Mouse (Mus musculus) midbrain, postnatal 0 days (tissue): ENCODE measurements around the gene Hcrtr2. TPM values are rescaled to one million over a fixed set of nuclear protein-coding genes. Genes with fewer than 3 reads are reported as not detected.
A peak's percentile ranks its signal among the peaks of the same experiment; 100 is the strongest.

Source experiments
- ATAC-seq: fragments of 200-750 bp; cut with Nextera tagmentation; 2 replicates; pipeline ENCODE4 v1.8.0; 2017; ENCODE audit warnings: moderate number of reproducible peaks, mild to moderate bottlenecking, moderate TSS enrichment, moderate library complexity; ENCODE audit not compliant: low FRiP score
- DNase-seq: peaks from one replicate; pipeline ENCODE4 v3.0.0-alpha.2; 2015; ENCODE audit warnings: low spot score
- H3K27ac ChIP-seq: fragments of 300-500 bp; sonication (generic); 2 replicates; pipeline ENCODE4 v1.5.1; 2014; ENCODE audit warnings: low read depth, mild to moderate bottlenecking, low read length, mixed read lengths
- H3K27me3 ChIP-seq: fragments of 300-500 bp; sonication (generic); 2 replicates; pipeline ENCODE4 v1.6.1; 2014; ENCODE audit warnings: low read length, control low read depth, mixed read lengths; ENCODE audit not compliant: insufficient read depth
- H3K36me3 ChIP-seq: fragments of 300-500 bp; sonication (generic); 2 replicates; pipeline ENCODE4 v1.6.1; 2014; ENCODE audit warnings: low read length, control low read depth, mixed read lengths; ENCODE audit not compliant: insufficient read depth
- H3K4me1 ChIP-seq: fragments of 300-500 bp; sonication (generic); 2 replicates; pipeline ENCODE4 v1.6.1; 2014; ENCODE audit warnings: mild to moderate bottlenecking, control low read depth, antibody characterized with exemption, low read length, mixed read lengths; ENCODE audit not compliant: insufficient read depth
- H3K4me2 ChIP-seq: fragments of 300-500 bp; sonication (generic); 2 replicates; pipeline ENCODE4 v1.6.1; 2014; ENCODE audit warnings: low read depth, mild to moderate bottlenecking, low read length, mixed read lengths; ENCODE audit not compliant: poor library complexity, severe bottlenecking
- H3K4me3 ChIP-seq: fragments of 300-500 bp; sonication (generic); 2 replicates; pipeline ENCODE4 v1.5.1; 2014; ENCODE audit warnings: low read depth, mild to moderate bottlenecking, low read length, moderate library complexity
- H3K9ac ChIP-seq: fragments of 300-500 bp; sonication (generic); replicated peaks from 2 replicates; pipeline ENCODE4 v1.6.1; 2014; ENCODE audit warnings: mild to moderate bottlenecking, low read length, moderate library complexity, mixed read lengths; ENCODE audit not compliant: poor library complexity, severe bottlenecking
- H3K9me3 ChIP-seq: fragments of 300-500 bp; sonication (generic); 2 replicates; pipeline ENCODE4 v1.6.1; 2016; ENCODE audit warnings: low read length, control low read depth
- CTCF ChIP-seq: IDR thresholded peaks from 2 replicates; pipeline ENCODE4 v1.5.1; 2016; ENCODE audit warnings: antibody characterized with exemption, mild to moderate bottlenecking
- WGBS: fragments of 180-500 bp; shearing (Covaris S2); extraction: QIAGEN DNeasy Blood & Tissue Kit; methylation state at CpG from one replicate; pipeline ENCODE4 v1.1.7; 2014; 5-methylcytosine and 5-hydroxymethylcytosine counted together
- polyA plus RNA-seq: library from polyadenylated mRNA; unstranded; fragments of >200 nt; fragmentation: Nextera tagmentation; extraction: Ambion mirVana; gene quantifications from 2 replicates; pipeline ENCODE4 v1.2.1, GENCODE M21; 2015
- total RNA-seq: library from RNA; depleted of rRNA; stranded (reverse); fragments of >200 nt; gene quantifications from 2 replicates; pipeline ENCODE4 v1.2.3, GENCODE M21; 2014

Hcrtr2 gene
- total and polyA plus RNA-seq, 2 experiments from 2014 or later = 6.6 to 10.9 TPM

DNA sequence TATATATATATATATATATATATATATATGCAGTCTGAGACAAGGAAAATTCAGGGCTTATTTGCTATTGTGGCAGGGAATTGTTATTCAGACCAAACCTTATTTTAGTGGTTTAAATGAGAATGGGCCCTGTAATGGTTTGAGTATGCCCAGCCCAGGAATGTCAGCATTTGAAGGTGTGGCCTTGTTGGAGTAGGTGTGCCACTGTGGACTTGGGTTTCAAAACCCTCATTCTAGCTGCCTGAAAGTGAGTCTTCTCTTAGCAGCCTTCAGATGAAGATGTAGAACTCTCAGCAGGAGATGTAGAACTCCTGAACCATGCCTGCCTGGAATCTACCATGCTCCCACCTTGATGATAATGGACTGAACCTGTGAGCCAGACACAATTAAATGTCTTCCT lies 9.7 kb downstream of the Hcrtr2 start:
- no peak for ATAC-seq
- Histone ChIP-seq H3K9ac (no peak overlapping the region), H3K4me3 (no peak overlapping the region), H3K4me1 (no peaks in the 10 kb centered on the region), H3K4me2 (no peak overlapping the region), H3K36me3 (no peaks in the 10 kb centered on the region), H3K9me3 (no peaks in the 10 kb centered on the region), H3K27ac (no peak overlapping the region), H3K27me3 (no peaks in the 10 kb centered on the region)
- DNase-seq = no peak
- no peak for TF ChIP-seq CTCF

DNA sequence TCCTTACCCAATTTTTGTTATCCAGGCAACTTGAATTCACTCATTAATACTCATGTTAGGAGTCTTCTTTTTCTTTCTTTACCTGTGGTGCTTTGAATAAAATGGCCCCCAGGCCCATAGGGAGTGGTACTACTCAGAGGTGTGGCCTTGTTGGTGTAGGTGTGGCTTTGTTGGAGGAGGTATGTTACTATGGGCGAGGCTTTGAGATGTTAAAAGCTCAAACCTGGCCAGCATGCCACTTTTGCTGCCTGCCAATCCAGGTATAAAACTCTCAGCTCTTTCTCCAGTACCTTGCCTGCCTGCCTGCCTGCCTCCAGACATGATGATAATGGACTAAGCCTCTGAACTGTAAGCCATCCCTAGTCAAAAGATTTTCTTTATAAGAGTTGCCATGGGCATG lies 11.4 kb downstream of the Hcrtr2 start:
- Histone ChIP-seq H3K36me3 (no peaks in the 10 kb centered on the region), H3K27ac (no peak overlapping the region), H3K4me1 (no peaks in the 10 kb centered on the region), H3K4me3 (no peak overlapping the region), H3K27me3 (no peaks in the 10 kb centered on the region), H3K9me3 (no peaks in the 10 kb centered on the region), H3K9ac (no peak overlapping the region), H3K4me2 (no peak overlapping the region)
- no peak for TF ChIP-seq CTCF
- ATAC-seq (no peak), DNase-seq (no peak)
- 52% methylated on average over 1 of the region's 1 CpGs for WGBS

DNA sequence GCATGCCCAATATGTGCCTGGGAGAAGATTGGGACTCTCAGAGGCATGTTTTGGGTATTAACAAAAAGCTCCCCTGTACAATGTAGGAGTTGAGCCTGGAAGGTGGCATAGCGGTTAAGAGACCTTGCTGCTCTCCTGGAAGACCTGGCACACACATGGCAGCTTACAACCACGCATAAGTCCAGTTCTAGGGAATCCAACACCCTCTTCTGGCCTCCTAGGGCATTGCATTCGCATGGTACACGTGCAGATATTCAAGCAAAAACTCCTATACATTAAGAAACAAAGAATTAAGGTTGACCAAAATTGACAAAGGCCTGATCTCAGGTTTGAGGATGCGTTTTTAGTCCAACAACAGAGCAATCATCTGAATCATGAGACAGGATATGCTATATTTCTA lies 32.3 kb downstream of the Hcrtr2 start:
- Histone ChIP-seq H3K4me3 (no peak overlapping the region), H3K9me3 (no peaks in the 10 kb centered on the region), H3K9ac (no peak overlapping the region), H3K4me1 (no peaks in the 10 kb centered on the region), H3K4me2 (no peak overlapping the region), H3K27me3 (no peaks in the 10 kb centered on the region), H3K27ac (no peak overlapping the region), H3K36me3 (no peaks in the 10 kb centered on the region)
- 79% methylated on average over 5 of the region's 5 CpGs for WGBS
- ATAC-seq = no peak
- TF ChIP-seq CTCF = no peak
- DNase-seq = no peak

DNA sequence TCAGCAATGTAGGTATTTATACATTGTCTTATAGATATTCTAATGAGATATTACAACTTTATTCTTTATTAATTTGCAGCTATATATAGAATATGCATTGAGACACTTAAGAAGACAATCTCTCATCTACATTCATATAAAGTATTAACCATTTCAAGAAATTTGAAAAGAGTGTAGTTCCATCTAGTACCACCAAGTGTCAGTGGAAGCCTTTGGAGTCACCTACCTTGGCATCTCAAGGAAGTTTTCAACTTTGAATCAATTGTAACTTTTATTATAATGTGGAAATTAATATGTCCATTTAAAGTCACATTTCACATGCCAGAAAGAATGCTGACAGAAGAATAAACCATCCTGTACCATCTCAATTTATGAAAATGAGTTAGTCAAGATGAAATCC lies 52.8 kb downstream of the Hcrtr2 start:
- ATAC-seq = no peak
- Histone ChIP-seq H3K9me3 (no peaks in the 10 kb centered on the region), H3K4me3 (no peak overlapping the region), H3K36me3 (no peaks in the 10 kb centered on the region), H3K9ac (no peak overlapping the region), H3K27ac (no peak overlapping the region), H3K27me3 (no peaks in the 10 kb centered on the region), H3K4me1 (no peaks in the 10 kb centered on the region), H3K4me2 (no peak overlapping the region)
- TF ChIP-seq CTCF = peak; percentile 88
- peak; percentile 53 for DNase-seq

DNA sequence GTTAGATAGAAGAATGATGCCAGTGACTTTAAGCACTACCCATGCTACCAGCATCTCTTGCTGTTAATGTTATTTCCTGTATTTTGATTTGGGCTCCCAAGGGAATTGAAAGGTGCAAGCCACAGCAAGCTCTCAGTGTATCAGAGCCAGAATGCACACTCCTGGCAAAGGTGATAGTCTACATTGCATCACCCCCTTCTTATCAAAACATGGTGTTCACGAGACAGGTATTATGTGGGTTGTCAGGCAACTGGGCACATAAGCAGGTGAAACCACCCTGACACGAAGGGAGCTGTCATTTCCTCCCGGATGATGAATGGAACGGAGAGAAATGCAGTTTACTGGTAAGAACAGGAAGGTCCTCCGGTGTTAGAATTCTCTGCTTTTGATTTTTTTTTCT lies 65.9 kb downstream of the Hcrtr2 start:
- ATAC-seq (no peak), DNase-seq (no peak)
- H3K27me3 ChIP-seq = no peaks in the 10 kb centered on the region
- no peaks in the 10 kb centered on the region for H3K4me1 ChIP-seq
- H3K4me2 ChIP-seq = no peak overlapping the region
- no peak overlapping the region for H3K9ac ChIP-seq
- H3K36me3 ChIP-seq = no peaks in the 10 kb centered on the region
- 83% methylated on average over 5 of the region's 5 CpGs for WGBS
- no peak for TF ChIP-seq CTCF
- no peak overlapping the region for H3K27ac ChIP-seq
- H3K9me3 ChIP-seq = no peaks in the 10 kb centered on the region
- no peak overlapping the region for H3K4me3 ChIP-seq

DNA sequence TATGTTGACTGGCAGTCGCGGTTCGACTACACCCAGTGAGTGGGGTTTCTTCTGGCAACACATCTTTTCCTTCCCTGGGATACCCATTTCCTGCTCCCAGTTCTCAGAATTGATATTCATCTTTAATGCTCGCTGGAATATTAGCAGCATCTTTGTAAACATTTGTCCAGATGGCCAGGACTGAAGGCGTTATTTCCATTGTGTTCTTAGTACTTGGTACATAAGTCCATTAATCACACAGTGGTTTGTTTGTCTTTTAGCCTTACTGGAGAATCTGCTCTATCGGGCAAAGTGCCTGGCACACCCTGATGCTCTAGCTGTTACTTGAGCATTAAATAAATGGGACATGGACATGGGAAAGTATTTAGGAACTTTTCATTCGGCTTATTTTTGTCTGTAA lies 71.1 kb downstream of the Hcrtr2 start:
- Histone ChIP-seq H3K4me2 (no peak overlapping the region), H3K27me3 (no peaks in the 10 kb centered on the region), H3K9ac (no peak overlapping the region), H3K4me1 (no peaks in the 10 kb centered on the region), H3K9me3 (no peaks in the 10 kb centered on the region), H3K4me3 (no peak overlapping the region), H3K36me3 (no peaks in the 10 kb centered on the region), H3K27ac (no peak overlapping the region)
- ATAC-seq (no peak), DNase-seq (no peak)
- WGBS = 89% methylated on average over 7 of the region's 7 CpGs
- no peak for TF ChIP-seq CTCF

DNA sequence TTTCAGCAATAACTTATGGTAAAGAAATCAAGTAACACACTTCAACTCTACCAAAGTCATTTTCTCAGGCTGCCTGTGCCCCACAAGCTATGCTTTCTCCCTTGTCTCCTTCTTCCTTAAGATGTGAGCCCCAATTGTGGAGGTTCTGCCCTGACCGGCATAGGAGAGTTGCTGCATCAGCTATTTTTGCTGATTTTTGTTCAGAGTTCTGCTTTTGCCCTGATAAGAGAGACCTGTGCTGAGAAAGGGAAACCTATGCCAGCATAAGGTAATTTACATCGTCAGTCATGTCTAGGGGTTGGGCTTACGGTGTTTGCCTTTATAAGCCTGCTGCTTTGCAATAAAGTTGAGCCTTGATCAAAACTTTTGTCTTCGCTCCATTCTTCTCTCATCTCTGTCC lies 71.5 kb downstream of the Hcrtr2 start:
- no peak for DNase-seq
- H3K9me3 ChIP-seq = no peaks in the 10 kb centered on the region
- ATAC-seq = no peak
- no peaks in the 10 kb centered on the region for H3K4me1 ChIP-seq
- H3K9ac ChIP-seq = no peak overlapping the region
- H3K4me2 ChIP-seq = no peak overlapping the region
- H3K27me3 ChIP-seq = no peaks in the 10 kb centered on the region
- WGBS = 91% methylated on average over 4 of the region's 4 CpGs
- H3K4me3 ChIP-seq = no peak overlapping the region
- H3K27ac ChIP-seq = no peak overlapping the region
- no peak for TF ChIP-seq CTCF
- H3K36me3 ChIP-seq = no peaks in the 10 kb centered on the region
